Mouse (Mus musculus): ENCODE data around the gene Zcchc24. TPM values are rescaled to one million over a fixed set of nuclear protein-coding genes. Genes with fewer than 3 reads are reported as not detected.

Gene Zcchc24
- total RNA-seq, 2 experiments from 2014 or later: 38.4 to 49.4 TPM

DNA sequence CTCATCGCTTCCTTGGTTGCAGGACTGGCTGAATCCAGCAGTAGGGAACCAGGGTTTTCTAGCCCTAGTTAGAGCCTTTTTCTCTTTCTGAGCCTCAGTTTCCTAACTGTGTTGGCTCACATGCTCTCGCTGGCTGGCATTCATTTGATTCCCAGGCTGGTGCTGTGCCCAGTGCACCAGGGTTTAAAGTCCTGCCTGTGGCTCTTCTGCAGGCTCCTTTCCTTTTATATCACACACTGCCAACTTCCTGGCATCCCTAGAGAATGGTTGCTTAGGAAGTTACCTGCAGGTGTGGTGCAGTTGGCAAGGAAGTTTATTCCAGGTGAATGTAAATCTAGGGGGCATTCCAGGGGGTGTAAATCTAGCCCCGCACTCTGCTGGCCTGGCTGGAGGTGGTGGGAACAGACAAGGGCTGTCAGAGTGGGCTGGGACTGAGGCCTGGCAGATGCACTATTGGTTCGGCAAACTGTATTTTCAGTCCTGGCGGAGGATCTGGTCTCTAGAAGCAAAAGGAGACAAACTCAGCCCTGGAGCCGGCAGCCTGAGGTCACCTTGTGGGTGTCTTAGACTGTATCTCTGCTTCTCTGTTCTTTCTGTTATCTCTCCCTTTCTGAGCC, 75.5 kb downstream of the Zcchc24 start:
- no peak for DNase-seq
- intact Hi-C loops (cut with DNase I): no loop called here

GRCm38 (mm10) chr14:25686983-25687901, 81.6 kb downstream of the Zcchc24 start:
- DNase-seq: no peak
- intact Hi-C loops (cut with DNase I): no loop called here

- intact Hi-C loops (cut with DNase I): no loop called here
- no peak for DNase-seq
Observed at GRCm38 (mm10) chr14:25686216-25686945, 82.5 kb downstream of the Zcchc24 start.

- intact Hi-C loops (cut with DNase I): no loop called here
- no peak for DNase-seq
Observed at GRCm38 (mm10) chr14:25682020-25682419, 86.8 kb downstream of the Zcchc24 start.

DNA sequence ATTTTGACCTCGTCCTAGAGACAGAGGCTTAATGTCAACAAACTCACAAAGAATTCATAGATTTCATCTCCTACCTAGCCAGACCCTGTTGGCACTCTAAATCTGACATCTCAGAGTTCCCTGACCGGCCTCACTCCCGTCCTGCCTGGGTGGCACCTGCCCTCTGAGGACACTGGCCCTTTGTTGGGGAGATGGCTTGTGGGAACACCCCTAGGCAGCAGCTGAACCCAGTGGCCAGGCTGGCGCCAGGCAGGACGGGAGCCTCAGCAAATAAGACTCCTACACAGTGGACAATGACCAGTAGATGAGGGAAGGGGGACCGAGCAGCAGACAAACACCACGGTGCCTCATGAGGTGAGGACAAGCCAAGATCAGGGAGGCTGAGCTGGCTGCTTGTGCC, 89.2 kb downstream of the Zcchc24 start:
- no peak for DNase-seq
- intact Hi-C loops (cut with DNase I): no loop called here

- intact Hi-C loops (cut with DNase I): no loop called here
Observed at GRCm38 (mm10) chr14:25667587-25667986, 101.3 kb downstream of the Zcchc24 start.

GRCm38 (mm10) chr14:25666668-25667376, 102.0 kb downstream of the Zcchc24 start:
- DNase-seq: no peak
- intact Hi-C loops (cut with DNase I): no loop called here

More at GRCm38 (mm10) chr14:25667587-25667986, 101.3 kb downstream of the Zcchc24 start:
- DNase-seq: peak in 1 of 2 experiments; percentile 0

GRCm38 (mm10) chr14:25665314-25665970, 103.4 kb downstream of the Zcchc24 start:
- peak in 1 of 2 experiments; percentile 0 for DNase-seq
- intact Hi-C loops (cut with DNase I): no loop called here

DNA sequence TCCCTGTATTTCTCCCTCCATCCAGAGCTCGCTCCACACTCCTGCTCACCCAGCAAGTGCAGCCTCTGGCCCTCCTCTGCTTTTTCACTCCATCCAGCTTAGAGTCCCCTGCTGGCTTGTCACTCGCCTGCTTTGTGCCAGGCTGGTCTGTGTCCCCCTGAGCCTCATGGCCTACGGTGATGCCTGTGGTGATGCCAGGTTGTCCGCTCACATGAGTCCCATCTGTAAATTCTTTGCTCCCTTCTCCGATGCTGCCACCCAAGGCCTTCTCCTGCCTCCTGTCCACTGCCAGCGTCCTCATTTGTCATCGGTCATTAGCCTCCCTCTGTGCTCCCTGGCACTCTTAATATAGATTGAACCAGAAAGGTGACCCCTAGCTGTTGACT, 104.5 kb downstream of the Zcchc24 start:
- no peak for DNase-seq
- intact Hi-C loops (cut with DNase I): no loop called here

GRCm38 (mm10) chr14:25663649-25664309, 105.1 kb downstream of the Zcchc24 start:
- intact Hi-C loops (cut with DNase I): no loop called here
- DNase-seq: no peak

Other genes with a start within 250 kb of the Zcchc24 start
- 10 to 100 TPM; 31.8 to 36.5 TPM for gene Ppif, start 74.9 kb downstream of the Zcchc24 start, total RNA-seq (2021)
- 10 to 100 TPM; 90.7 to 93.7 TPM for gene Anxa11, start 73.1 kb upstream of the Zcchc24 start, total RNA-seq (2021)
- 1 to 10 TPM; 2.1 to 2.9 TPM for gene Plac9a, start 134.1 kb upstream of the Zcchc24 start, total RNA-seq (2021)
- gene Tmem254a, start 158.6 kb upstream of the Zcchc24 start, total RNA-seq (2021): under 1 TPM; 0.27 to 0.56 TPM
- gene Cphx1, start 169.3 kb upstream of the Zcchc24 start, total RNA-seq (2021): not detected
- under 1 TPM in 1 of 2 experiments, not detected in 1; 0.25 TPM for gene Duxbl1, start 209.5 kb upstream of the Zcchc24 start, total RNA-seq (2021)

All from gastrocnemius, postnatal 36 days (tissue).